Mouse (Mus musculus) right cerebral cortex, adult 2 months (tissue): ENCODE data around the gene Tbl1xr1.

Experiments used
- DNase-seq, 2 experiments: peaks; one replicate each; pipeline ENCODE4 v3.0.0; 2021 to 2022; ENCODE audit warnings: low spot score in 2 of 2

Tbl1xr1 gene

DNA sequence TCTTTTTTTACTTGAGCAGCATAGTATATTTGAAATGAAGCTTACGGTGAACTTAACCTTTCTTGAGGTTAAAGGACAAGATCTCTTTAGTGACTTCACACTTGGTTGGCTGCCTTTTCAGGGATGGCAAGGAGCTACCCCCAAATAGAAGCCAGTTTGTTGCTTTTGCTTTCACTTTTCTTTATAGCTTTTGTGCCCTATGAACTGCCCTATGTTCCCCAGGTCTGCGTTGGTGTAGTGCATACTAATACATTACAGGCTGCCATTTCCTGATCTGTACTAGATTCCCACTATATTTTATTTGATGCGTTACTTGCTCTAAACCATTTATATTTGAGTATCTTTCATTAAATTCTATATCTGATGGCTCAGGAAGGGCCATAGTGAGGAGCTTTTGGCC, 127.7 kb downstream of the Tbl1xr1 start:
- DNase-seq, result no peak

GRCm38 (mm10) chr3:22221557-22221956, 145.1 kb downstream of the Tbl1xr1 start:
- DNase-seq, result no peak

GRCm38 (mm10) chr3:22222351-22222750, 145.9 kb downstream of the Tbl1xr1 start:
- DNase-seq, result no peak

DNA sequence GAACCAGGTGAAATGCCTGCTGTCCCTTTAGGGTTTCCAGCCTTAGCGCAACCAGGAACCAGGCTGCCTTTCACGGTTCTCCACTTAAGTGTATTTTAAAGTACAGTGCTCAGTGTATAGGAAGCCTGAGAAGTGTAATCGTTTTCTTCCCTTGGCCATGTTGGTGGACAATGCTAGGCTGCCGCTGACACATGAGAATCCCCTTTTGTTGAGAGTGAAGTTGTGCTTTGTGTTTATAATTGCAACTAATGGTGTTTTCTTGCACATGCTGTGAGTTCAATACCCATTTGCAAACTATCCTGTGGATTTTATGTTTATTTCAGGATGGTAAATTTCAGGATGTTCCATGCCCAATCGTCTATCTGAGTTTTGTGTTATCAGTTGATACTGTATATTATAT, 146.6 kb downstream of the Tbl1xr1 start:
- DNase-seq, result no peak

- no peak for DNase-seq
Observed at GRCm38 (mm10) chr3:22228052-22228451, 151.6 kb downstream of the Tbl1xr1 start.

DNA sequence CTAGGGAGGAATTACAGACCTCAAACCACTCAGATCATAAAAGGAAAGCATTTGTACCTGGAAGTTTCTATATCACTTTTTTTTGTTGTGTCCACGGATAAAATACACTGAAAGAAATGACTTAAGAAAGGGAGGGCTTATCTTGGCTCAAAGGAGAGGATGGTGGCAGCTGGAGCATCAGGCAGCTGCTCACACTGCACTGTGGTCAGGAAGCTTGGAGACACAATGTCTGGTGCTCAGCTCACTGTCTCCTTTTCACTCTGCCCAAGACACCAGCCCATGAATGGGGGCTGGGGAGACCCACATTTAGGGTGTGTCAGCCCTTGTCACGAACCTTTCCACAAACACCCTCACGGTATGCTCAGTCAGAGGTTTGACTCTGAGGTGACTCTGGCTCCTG, 154.2 kb downstream of the Tbl1xr1 start:
- no peak for DNase-seq

GRCm38 (mm10) chr3:22238106-22238900, 161.9 kb downstream of the Tbl1xr1 start:
- DNase-seq, result no peak
